Mouse (Mus musculus) bone marrow macrophage, adult 2 months (primary cell): Measurements from ENCODE around the gene Scaf4. TPM values are rescaled to one million over a fixed set of nuclear protein-coding genes. Genes with fewer than 3 reads are reported as not detected.

Experiments used
- H3K27ac ChIP-seq: 2 replicates; pipeline ENCODE4 v1.5.1; 2012; ENCODE audit warnings: low read depth, low read length; ENCODE audit not compliant: insufficient read depth
- H3K4me1 ChIP-seq: 2 replicates; pipeline ENCODE4 v1.6.1; 2012; ENCODE audit warnings: low read length; ENCODE audit not compliant: control insufficient read depth, insufficient read depth
- H3K4me3 ChIP-seq: 2 replicates; pipeline ENCODE4 v1.5.1; 2012; ENCODE audit warnings: mild to moderate bottlenecking, low read length, moderate library complexity; ENCODE audit not compliant: insufficient read depth
- CTCF ChIP-seq: IDR thresholded peaks from 2 replicates; pipeline ENCODE4 v1.5.1; 2012; ENCODE audit warnings: low read depth, mild to moderate bottlenecking, low read length, moderate library complexity
- POLR2A ChIP-seq: IDR thresholded peaks from 2 replicates; pipeline ENCODE4 v1.6.1; 2012; ENCODE audit warnings: mild to moderate bottlenecking, low read depth, low read length, borderline replicate concordance
- polyA plus RNA-seq: library from polyadenylated mRNA; stranded (reverse); fragments of >200 nt; gene quantifications from 2 replicates; pipeline ENCODE4 v1.2.4, GENCODE M21; 2012; ENCODE audit not compliant: missing spikeins, insufficient read depth, insufficient read length

Gene Scaf4
- polyA plus RNA-seq, 1 experiment: 39.2 TPM

- Histone ChIP-seq H3K4me3 (no peak overlapping the region), H3K27ac (no peak overlapping the region), H3K4me1 (peaks cover 15% of the 10 kb centered on the region)
- no peak for TF ChIP-seq CTCF
- no peak for TF ChIP-seq POLR2A
Observed at GRCm38 (mm10) chr16:90193719-90194118, 90.6 kb downstream of the Scaf4 start.

GRCm38 (mm10) chr16:90191289-90191688 is 93.0 kb downstream of the Scaf4 start:
- Histone ChIP-seq H3K27ac (no peak overlapping the region), H3K4me3 (no peak overlapping the region), H3K4me1 (no peaks in the 10 kb centered on the region)
- TF ChIP-seq POLR2A: no peak
- TF ChIP-seq CTCF: no peak

- Histone ChIP-seq H3K4me1 (no peaks in the 10 kb centered on the region), H3K4me3 (no peak overlapping the region)
- peak; percentile 39; the same call in 1 of the 2 replicates for TF ChIP-seq CTCF
- TF ChIP-seq POLR2A: no peak
Observed at GRCm38 (mm10) chr16:90187453-90187852, 96.8 kb downstream of the Scaf4 start.

GRCm38 (mm10) chr16:90185928-90186588 is 98.2 kb downstream of the Scaf4 start:
- no peaks in the 10 kb centered on the region for H3K4me1 ChIP-seq
- no peak overlapping the region for H3K27ac ChIP-seq
- peak; percentile 72 for TF ChIP-seq CTCF
- TF ChIP-seq POLR2A: no peak

More at GRCm38 (mm10) chr16:90187453-90187852, 96.8 kb downstream of the Scaf4 start:
- H3K27ac ChIP-seq: no peak overlapping the region

GRCm38 (mm10) chr16:90184135-90184534 is 100.2 kb downstream of the Scaf4 start:
- H3K4me1 ChIP-seq: peaks cover 3% of the 10 kb centered on the region

More at GRCm38 (mm10) chr16:90185928-90186588, 98.2 kb downstream of the Scaf4 start:
- H3K4me3 ChIP-seq: no peak overlapping the region

GRCm38 (mm10) chr16:90181673-90182072 is 102.6 kb downstream of the Scaf4 start:
- Histone ChIP-seq H3K4me1 (peaks cover 11% of the 10 kb centered on the region), H3K4me3 (no peak overlapping the region), H3K27ac (no peak overlapping the region)
- TF ChIP-seq CTCF: no peak
- TF ChIP-seq POLR2A: no peak

More at GRCm38 (mm10) chr16:90184135-90184534, 100.2 kb downstream of the Scaf4 start:
- no peak for TF ChIP-seq CTCF
- TF ChIP-seq POLR2A: no peak
- Histone ChIP-seq H3K27ac (no peak overlapping the region), H3K4me3 (no peak overlapping the region)

- Histone ChIP-seq H3K4me3 (no peak overlapping the region), H3K4me1 (peaks cover 16% of the 10 kb centered on the region), H3K27ac (no peak overlapping the region)
- no peak for TF ChIP-seq CTCF
Observed at GRCm38 (mm10) chr16:90180975-90181374, 103.3 kb downstream of the Scaf4 start.

GRCm38 (mm10) chr16:90179892-90180291 is 104.4 kb downstream of the Scaf4 start:
- TF ChIP-seq CTCF (no peak), POLR2A (no peak)
- Histone ChIP-seq H3K4me1 (peaks cover 16% of the 10 kb centered on the region), H3K27ac (no peak overlapping the region)

GRCm38 (mm10) chr16:90178404-90178803 is 105.9 kb downstream of the Scaf4 start:
- no peak for TF ChIP-seq POLR2A
- TF ChIP-seq CTCF: no peak
- H3K4me3 ChIP-seq: no peak overlapping the region
- peaks cover 16% of the 10 kb centered on the region for H3K4me1 ChIP-seq
- no peak overlapping the region for H3K27ac ChIP-seq

More at GRCm38 (mm10) chr16:90179892-90180291, 104.4 kb downstream of the Scaf4 start:
- no peak overlapping the region for H3K4me3 ChIP-seq

GRCm38 (mm10) chr16:90177425-90177824 is 106.9 kb downstream of the Scaf4 start:
- H3K4me3 ChIP-seq: no peak overlapping the region
- peak overlapping the region; percentile 45 for H3K27ac ChIP-seq
- peaks cover 16% of the 10 kb centered on the region for H3K4me1 ChIP-seq
- TF ChIP-seq POLR2A (no peak), CTCF (no peak)
